10 mouse cellular contexts compared by ENCODE assay signal in the genomic region with DNA sequence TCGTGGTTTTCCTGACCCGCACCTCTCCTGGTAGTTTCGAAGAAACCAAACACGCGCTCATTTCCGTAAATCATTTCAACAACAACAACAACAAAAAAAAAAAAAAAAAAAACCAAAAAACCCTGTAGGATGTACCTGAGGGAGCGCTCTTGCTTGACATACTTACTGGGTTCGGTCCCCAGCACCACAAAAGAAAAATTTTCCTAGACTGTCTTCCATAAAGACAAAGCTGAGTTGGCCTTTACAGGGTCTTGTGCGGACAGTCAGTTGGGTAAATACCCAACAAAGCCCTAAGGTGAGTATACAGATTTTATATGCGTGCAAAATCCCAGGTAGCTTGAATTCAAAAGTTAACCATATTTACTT. TPM values are rescaled to one million over a fixed set of nuclear protein-coding genes. Genes with fewer than 3 reads are reported as not detected.
DNase-seq lines count a peak whose midpoint lies in the region; ATAC-seq and TF ChIP-seq lines count a peak whose summit lies in the region.
"Had no signal": no experiment of that assay in that cellular context is flagged by ENCODE, and none has a peak within 500 bp of the region (broad histone marks: within the 10 kb centered on the region; RNA-seq: fewer than 3 reads in every experiment).

No protein-coding gene starts in this region.

- H3K4me3 ChIP-seq in heart, embryonic 14.5 days (ENCODE audit: control insufficient read depth in 1 of 2, insufficient read depth in 1 of 2, low read depth in 1 of 2, low read length in 2 of 2) = peak overlapping the region; percentile 51 to 59
- peak overlapping the region; percentile 43 to 72; a peak in 2 of 4 replicates for H3K4me3 ChIP-seq in MEL (ENCODE audit: control insufficient read depth in 1 of 2, insufficient read depth in 1 of 2, low read depth in 2 of 2, low read length in 2 of 2)
- H3K4me3 ChIP-seq in forebrain, postnatal 0 days (ENCODE audit: low read depth, low read length) = peak overlapping the region; percentile 55
- H3K4me3 ChIP-seq in midbrain, embryonic 10.5 days = peak overlapping the region; percentile 65

- intact Hi-C loops in gastrocnemius, postnatal 14 days (cut with DNase I; ENCODE audit: low total_unique reads) = no loop called here

- H3K4me2 ChIP-seq in heart, embryonic 14.5 days (ENCODE audit: low read length) = peak overlapping the region; percentile 75
- H3K4me2 ChIP-seq in forebrain, postnatal 0 days (ENCODE audit: low read depth) = peak overlapping the region; percentile 87

- H3K79me2 ChIP-seq in MEL (ENCODE audit: control insufficient read depth, insufficient read depth, low read length, poor library complexity) = no peaks in the 10 kb centered on the region

- ATAC-seq in heart, embryonic 14.5 days (ENCODE audit: insufficient number of reproducible peaks, insufficient read depth, low FRiP score, low read depth) = no peak
- peak; percentile 14; the same call in 1 of the 2 replicates for ATAC-seq in forebrain, postnatal 0 days
- ATAC-seq: Patski had no signal

- peaks cover 0 to 14% of the 10 kb centered on the region in 2 experiments; a peak in 2 of 4 replicates for H3K4me1 ChIP-seq in heart, embryonic 14.5 days (ENCODE audit: control insufficient read depth in 2 of 2, insufficient read depth in 2 of 2, low read length in 2 of 2)
- no peaks in the 10 kb centered on the region for H3K4me1 ChIP-seq in MEL (ENCODE audit: control insufficient read depth in 1 of 2, insufficient read depth in 2 of 2, low read length in 2 of 2)
- H3K4me1 ChIP-seq in forebrain, postnatal 0 days (ENCODE audit: insufficient read depth) = no peaks in the 10 kb centered on the region
- peaks cover 20% of the 10 kb centered on the region for H3K4me1 ChIP-seq in midbrain, embryonic 10.5 days

- TF ChIP-seq EP300 in MEL (IDR thresholded peaks at IDR 0.05; ENCODE audit: low read depth in 1 of 2, low read length in 2 of 2) = no peak

- TF ChIP-seq CTCF in MEL (IDR thresholded peaks at IDR 0.05 in 2 of 3, conservative IDR thresholded peaks at IDR 0.05 in 1 of 3; ENCODE audit: control insufficient read depth in 1 of 3, insufficient read depth in 1 of 3, low read depth in 2 of 3, low read length in 3 of 3, poor library complexity in 1 of 3, severe bottlenecking in 1 of 3) = no peak
- no peak for TF ChIP-seq CTCF in forebrain, postnatal 0 days (IDR thresholded peaks at IDR 0.05; ENCODE audit: low read depth)

- H3K27ac ChIP-seq in heart, embryonic 14.5 days (replicated peaks in 1 of 2; ENCODE audit: control insufficient read depth in 1 of 2, insufficient read depth in 1 of 2, low read depth in 2 of 2, low read length in 2 of 2) = peak overlapping the region; percentile 87 to 93
- H3K27ac ChIP-seq in MEL (ENCODE audit: control insufficient read depth, low read depth, low read length) = no peak overlapping the region
- no peak overlapping the region for H3K27ac ChIP-seq in forebrain, postnatal 0 days (ENCODE audit: low read depth, low read length)
- H3K27ac ChIP-seq in midbrain, embryonic 10.5 days (replicated peaks) = peak overlapping the region; percentile 85

- TF ChIP-seq POLR2A in MEL (IDR thresholded peaks at IDR 0.05; ENCODE audit: control insufficient read depth in 1 of 2, insufficient read depth in 1 of 2, low read depth in 1 of 2, low read length in 2 of 2, poor library complexity in 1 of 2) = no peak

- no peaks in the 10 kb centered on the region for H3K27me3 ChIP-seq in heart, embryonic 14.5 days (ENCODE audit: control insufficient read depth, insufficient read depth, low read length)
- H3K27me3 ChIP-seq in MEL (ENCODE audit: control insufficient read depth in 1 of 2, insufficient read depth in 2 of 2, low read length in 2 of 2) = no peaks in the 10 kb centered on the region
- H3K27me3 ChIP-seq in forebrain, postnatal 0 days (ENCODE audit: insufficient read depth, low read length) = no peaks in the 10 kb centered on the region
- H3K27me3 ChIP-seq in midbrain, embryonic 10.5 days (ENCODE audit: low read depth, poor library complexity, severe bottlenecking) = no peaks in the 10 kb centered on the region
- H3K27me3 ChIP-seq: Patski had no signal

- no peaks in the 10 kb centered on the region for H3K9me3 ChIP-seq in heart, embryonic 14.5 days (ENCODE audit: control insufficient read depth, low read length)
- no peaks in the 10 kb centered on the region for H3K9me3 ChIP-seq in MEL (replicated peaks; ENCODE audit: insufficient read depth, low read length)
- no peaks in the 10 kb centered on the region for H3K9me3 ChIP-seq in forebrain, postnatal 0 days (ENCODE audit: low read length)
- H3K9me3 ChIP-seq in midbrain, embryonic 10.5 days (replicated peaks) = no peaks in the 10 kb centered on the region; the same call in 1 of the 2 replicates

- DNase-seq in heart, adult 11 months = no peak
- DNase-seq in MEL (ENCODE audit: low read depth, low spot score) = no peak
- DNase-seq in forebrain, postnatal 0 days = no peak
- DNase-seq in midbrain, embryonic 10.5 days (ENCODE audit: low spot score) = no peak
- no peak for DNase-seq in ovary, postnatal 36 days (ENCODE audit: low spot score)
- no peak for DNase-seq in thymus, postnatal 4 days
- DNase-seq in gastrocnemius, postnatal 14 days = no peak

- peaks cover 36% of the 10 kb centered on the region for H3K36me3 ChIP-seq in heart, embryonic 14.5 days (ENCODE audit: control insufficient read depth, insufficient read depth, low read length)
- no peaks in the 10 kb centered on the region; a peak in 1 of 4 replicates for H3K36me3 ChIP-seq in MEL (ENCODE audit: control insufficient read depth in 1 of 2, insufficient read depth in 2 of 2, low read length in 2 of 2)
- peaks cover 25% of the 10 kb centered on the region for H3K36me3 ChIP-seq in forebrain, postnatal 0 days (ENCODE audit: insufficient read depth)
- peaks cover 38% of the 10 kb centered on the region for H3K36me3 ChIP-seq in midbrain, embryonic 10.5 days

- no peak for TF ChIP-seq RAD21 in MEL (IDR thresholded peaks at IDR 0.05; ENCODE audit: low read depth, low read length)

- WGBS in heart, embryonic 14.5 days = 15% methylated on average over 10 of the region's 10 CpGs
- 17% methylated on average over 10 of the region's 10 CpGs for WGBS in forebrain, postnatal 0 days
- 16% methylated on average over 10 of the region's 10 CpGs for WGBS in midbrain, embryonic 10.5 days

- peak overlapping the region; percentile 78 for H3K9ac ChIP-seq in heart, embryonic 14.5 days (ENCODE audit: low read length)
- H3K9ac ChIP-seq in MEL (ENCODE audit: control insufficient read depth, low read depth, low read length, poor library complexity, severe bottlenecking) = no peak overlapping the region
- peak overlapping the region; percentile 60 for H3K9ac ChIP-seq in forebrain, postnatal 0 days

RNA-seq across cellular contexts. Expression of a gene that starts 0.3 kb away (rescaled TPM):
- 2.4 and 3.6 TPM in 2 replicates for polyA plus RNA-seq in heart, embryonic 14.5 days (2014; fragmentation: Nextera tagmentation; extraction: Ambion mirVana)
- 0.26 and 0.35 TPM in 2 replicates for total RNA-seq in MEL (2012; rRNA removed)
- polyA plus RNA-seq in MEL (2012; ENCODE audit: insufficient read depth in 1 of 2, insufficient read length in 2 of 2, low read depth in 1 of 2, low replicate concordance in 2 of 2, missing spikeins in 1 of 2) = under 1 TPM in 1 of 2 experiments, not detected in 1; 0.25 TPM
- total RNA-seq in forebrain, postnatal 0 days (2014; rRNA removed) = 2.3 and 4.7 TPM in 2 replicates
- polyA plus RNA-seq in forebrain, postnatal 0 days (2015; fragmentation: Nextera tagmentation; extraction: Ambion mirVana) = 0.83 and 1.5 TPM in 2 replicates
- 5.1 TPM in 2 replicates for polyA plus RNA-seq in midbrain, embryonic 10.5 days (2016; fragmentation: Nextera tagmentation; extraction: Ambion mirVana)
- under 1 TPM; 0.20 to 0.27 TPM for total RNA-seq in gastrocnemius, postnatal 14 days (2021)

RNA-seq across cellular contexts. Expression of a gene that starts 12.3 kb away (rescaled TPM):
- 28.1 and 29.9 TPM in 2 replicates for polyA plus RNA-seq in heart, embryonic 14.5 days (2014; fragmentation: Nextera tagmentation; extraction: Ambion mirVana)
- total RNA-seq in MEL (2012; rRNA removed) = 7.4 and 7.7 TPM in 2 replicates
- polyA plus RNA-seq in MEL (2012; ENCODE audit: insufficient read depth in 1 of 2, insufficient read length in 2 of 2, low read depth in 1 of 2, low replicate concordance in 2 of 2, missing spikeins in 1 of 2) = 1 to 10 TPM in 1 of 2 experiments, not detected in 1; 8.0 TPM
- 25.2 and 27.1 TPM in 2 replicates for total RNA-seq in forebrain, postnatal 0 days (2014; rRNA removed)
- polyA plus RNA-seq in forebrain, postnatal 0 days (2015; fragmentation: Nextera tagmentation; extraction: Ambion mirVana) = 10.9 and 16.7 TPM in 2 replicates
- polyA plus RNA-seq in midbrain, embryonic 10.5 days (2016; fragmentation: Nextera tagmentation; extraction: Ambion mirVana) = 24.2 and 25.6 TPM in 2 replicates
- 10 to 100 TPM in 1 of 2 experiments, 1 to 10 TPM in 1; 8.9 to 10.8 TPM for total RNA-seq in gastrocnemius, postnatal 14 days (2021)

RNA-seq across cellular contexts. Expression of a gene that starts 27.1 kb away (rescaled TPM):
- 2.0 and 2.1 TPM in 2 replicates for polyA plus RNA-seq in heart, embryonic 14.5 days (2014; fragmentation: Nextera tagmentation; extraction: Ambion mirVana)
- 0.12 TPM in 1 of 2 replicates, not detected in the other for total RNA-seq in MEL (2012; rRNA removed)
- under 1 TPM in 1 of 2 experiments, not detected in 1; 0.17 TPM for polyA plus RNA-seq in MEL (2012; ENCODE audit: insufficient read depth in 1 of 2, insufficient read length in 2 of 2, low read depth in 1 of 2, low replicate concordance in 2 of 2, missing spikeins in 1 of 2)
- total RNA-seq in forebrain, postnatal 0 days (2014; rRNA removed) = 0.69 and 1.3 TPM in 2 replicates
- polyA plus RNA-seq in forebrain, postnatal 0 days (2015; fragmentation: Nextera tagmentation; extraction: Ambion mirVana) = 1.8 and 2.7 TPM in 2 replicates
- 1.7 and 2.3 TPM in 2 replicates for polyA plus RNA-seq in midbrain, embryonic 10.5 days (2016; fragmentation: Nextera tagmentation; extraction: Ambion mirVana)
- total RNA-seq in gastrocnemius, postnatal 14 days (2021) = under 1 TPM in 1 of 2 experiments, not detected in 1; 0.23 TPM

RNA-seq across cellular contexts. Expression of a gene that starts 37.5 kb away (rescaled TPM):
- polyA plus RNA-seq in heart, embryonic 14.5 days (2014; fragmentation: Nextera tagmentation; extraction: Ambion mirVana) = 1.7 and 1.9 TPM in 2 replicates
- not detected in 2 replicates for total RNA-seq in MEL (2012; rRNA removed)
- polyA plus RNA-seq in MEL (2012; ENCODE audit: insufficient read depth in 1 of 2, insufficient read length in 2 of 2, low read depth in 1 of 2, low replicate concordance in 2 of 2, missing spikeins in 1 of 2) = not detected
- total RNA-seq in forebrain, postnatal 0 days (2014; rRNA removed) = 8.9 and 9.3 TPM in 2 replicates
- 4.2 and 6.1 TPM in 2 replicates for polyA plus RNA-seq in forebrain, postnatal 0 days (2015; fragmentation: Nextera tagmentation; extraction: Ambion mirVana)
- polyA plus RNA-seq in midbrain, embryonic 10.5 days (2016; fragmentation: Nextera tagmentation; extraction: Ambion mirVana) = 5.0 and 5.3 TPM in 2 replicates
- total RNA-seq in gastrocnemius, postnatal 14 days (2021) = under 1 TPM; 0.76 to 0.86 TPM

RNA-seq across cellular contexts. Expression of a gene that starts 38.1 kb away (rescaled TPM):
- not detected in 2 replicates for polyA plus RNA-seq in heart, embryonic 14.5 days (2014; fragmentation: Nextera tagmentation; extraction: Ambion mirVana)
- total RNA-seq in MEL (2012; rRNA removed) = not detected in 2 replicates
- polyA plus RNA-seq in MEL (2012; ENCODE audit: insufficient read depth in 1 of 2, insufficient read length in 2 of 2, low read depth in 1 of 2, low replicate concordance in 2 of 2, missing spikeins in 1 of 2) = not detected
- 1.5 TPM in 1 of 2 replicates, not detected in the other for total RNA-seq in forebrain, postnatal 0 days (2014; rRNA removed)
- polyA plus RNA-seq in forebrain, postnatal 0 days (2015; fragmentation: Nextera tagmentation; extraction: Ambion mirVana) = not detected in 2 replicates
- not detected in 2 replicates for polyA plus RNA-seq in midbrain, embryonic 10.5 days (2016; fragmentation: Nextera tagmentation; extraction: Ambion mirVana)
- not detected for total RNA-seq in gastrocnemius, postnatal 14 days (2021)
- polyA plus RNA-seq: gonadal fat pad, adult 2 months; Patski had no signal

Comparison
In these comparisons a context has a peak if more than half of its experiments do, and no peak if none do; other contexts are left out.
1. H3K27ac ChIP-seq: peak in heart, embryonic 14.5 days (2 of 2) and midbrain, embryonic 10.5 days (single experiment); none in MEL (single experiment) and forebrain, postnatal 0 days (single experiment).
2. Peak in every context shown above with its lines, with median percentiles within 50 percentile points of each other: H3K4me3 ChIP-seq.